Mouse (Mus musculus) yolk sac, embryonic 10.5 days (tissue): ENCODE results near the gene Ppih.

Experiments
- DNase-seq: peaks from one replicate; pipeline ENCODE4 v3.0.0-alpha.2; 2017; ENCODE audit warnings: low spot score

Gene Ppih

DNA sequence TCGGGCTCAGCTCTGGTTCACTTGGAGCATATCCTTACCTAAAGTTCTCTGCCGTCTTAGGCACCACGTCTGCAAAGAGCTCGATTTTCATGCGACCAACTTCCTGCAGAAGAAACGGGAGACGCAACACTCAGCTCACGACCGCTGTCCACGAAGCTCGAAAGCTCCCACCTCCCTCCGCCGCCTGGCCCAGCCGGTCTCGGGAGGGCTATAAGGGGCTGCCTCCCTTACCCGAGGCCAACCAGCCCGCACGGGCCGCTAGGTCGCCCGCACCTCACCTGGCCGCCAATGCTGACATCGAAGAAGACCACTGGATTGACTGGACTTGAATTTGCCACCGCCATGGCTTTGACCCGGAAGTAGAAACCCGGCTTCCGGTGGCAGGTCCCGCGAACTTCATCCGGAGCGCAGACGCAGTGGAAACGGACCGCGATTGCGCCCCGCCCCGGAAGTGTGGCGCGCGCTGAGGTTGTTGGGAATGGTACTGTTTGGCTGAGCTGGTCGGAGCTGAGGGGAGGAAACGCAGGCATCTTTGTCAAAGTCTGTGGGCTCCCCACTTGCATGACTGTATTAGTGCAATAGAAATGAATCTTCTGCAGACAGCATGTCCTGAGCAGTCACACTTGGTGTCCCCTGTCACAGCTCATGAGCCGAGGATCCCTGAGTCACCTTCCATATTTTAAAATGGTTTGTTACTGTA, at the start of gene Ppih:
Gene Ppih (minus strand): TSS at position 416 of the 700 bp plus-strand sequence.
- peak; percentile 94 for DNase-seq

DNA sequence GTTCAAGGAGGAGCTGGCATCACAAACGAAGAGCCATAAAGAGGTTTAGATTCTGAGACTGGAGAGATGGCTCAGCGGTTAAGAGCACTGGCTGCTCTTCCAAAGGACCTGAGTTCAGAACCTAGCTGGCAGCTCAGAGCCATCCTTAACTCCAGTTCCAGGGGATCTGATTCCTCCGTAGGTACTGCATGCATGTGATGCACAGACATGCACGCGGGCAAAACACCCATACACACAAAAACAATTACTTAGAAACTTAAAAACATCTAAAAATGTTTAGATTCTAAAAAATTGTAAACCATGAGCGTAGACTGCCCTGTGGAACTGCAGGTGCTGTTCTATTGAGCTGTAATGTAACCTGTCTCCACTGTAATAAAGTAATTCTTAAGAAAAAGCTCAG, 49.1 kb upstream of the Ppih start:
- DNase-seq, result no peak

DNA sequence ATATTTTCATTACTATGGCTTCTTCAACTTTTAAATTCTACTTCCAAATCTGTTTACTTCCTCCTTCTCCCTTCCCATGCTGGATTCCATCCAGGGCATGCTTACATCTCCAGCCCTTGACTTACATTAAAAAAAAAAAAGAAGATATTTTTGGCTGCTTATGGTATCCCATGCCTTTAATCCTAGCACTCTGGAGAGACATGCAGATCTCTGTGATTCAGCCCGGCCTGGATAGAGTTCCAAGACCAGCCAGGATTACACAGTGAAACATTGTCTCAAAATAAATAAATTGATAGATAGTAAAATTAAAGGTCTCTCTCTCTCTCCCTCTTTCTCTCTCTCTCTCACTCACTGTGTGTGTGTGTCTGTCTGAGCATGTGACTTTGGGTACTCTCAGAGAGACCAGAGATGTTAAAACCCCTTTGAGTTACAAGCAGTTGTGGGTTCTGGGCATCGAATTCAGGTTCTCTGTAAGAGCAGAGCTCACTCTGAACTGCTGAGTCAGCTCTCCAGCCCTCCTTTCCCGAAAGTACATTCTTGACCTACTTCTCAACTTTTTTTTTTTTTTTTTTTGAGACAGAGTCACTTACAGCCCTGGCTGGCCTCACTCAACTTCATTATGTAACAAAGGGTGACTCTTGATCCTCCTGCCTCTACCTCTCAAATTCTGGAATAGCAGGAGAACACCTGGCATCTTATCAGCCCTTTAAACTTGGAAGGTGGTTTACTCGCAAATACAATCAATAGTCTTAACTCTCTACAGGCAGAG, 46.6 kb upstream of the Ppih start:
- DNase-seq, result no peak

DNA sequence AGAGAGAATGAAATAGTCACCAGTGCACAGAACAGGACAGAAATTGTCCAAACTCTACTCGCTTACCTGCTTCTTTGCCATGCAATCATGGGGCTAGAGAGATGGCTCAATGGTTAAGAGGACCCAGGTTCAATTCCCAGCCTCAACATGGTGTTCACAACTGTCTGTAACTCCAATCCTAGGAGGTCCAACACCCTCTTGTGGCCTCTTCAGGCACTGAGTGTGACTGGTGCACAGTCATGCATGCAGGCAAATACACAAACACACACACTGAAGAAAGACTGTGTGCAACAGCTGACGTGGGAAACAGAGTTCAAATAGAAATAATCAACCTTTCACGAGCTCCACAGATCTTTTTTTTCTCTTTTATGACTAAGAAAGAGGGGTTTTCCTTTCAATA, 41.9 kb upstream of the Ppih start:
- DNase-seq, result no peak

DNA sequence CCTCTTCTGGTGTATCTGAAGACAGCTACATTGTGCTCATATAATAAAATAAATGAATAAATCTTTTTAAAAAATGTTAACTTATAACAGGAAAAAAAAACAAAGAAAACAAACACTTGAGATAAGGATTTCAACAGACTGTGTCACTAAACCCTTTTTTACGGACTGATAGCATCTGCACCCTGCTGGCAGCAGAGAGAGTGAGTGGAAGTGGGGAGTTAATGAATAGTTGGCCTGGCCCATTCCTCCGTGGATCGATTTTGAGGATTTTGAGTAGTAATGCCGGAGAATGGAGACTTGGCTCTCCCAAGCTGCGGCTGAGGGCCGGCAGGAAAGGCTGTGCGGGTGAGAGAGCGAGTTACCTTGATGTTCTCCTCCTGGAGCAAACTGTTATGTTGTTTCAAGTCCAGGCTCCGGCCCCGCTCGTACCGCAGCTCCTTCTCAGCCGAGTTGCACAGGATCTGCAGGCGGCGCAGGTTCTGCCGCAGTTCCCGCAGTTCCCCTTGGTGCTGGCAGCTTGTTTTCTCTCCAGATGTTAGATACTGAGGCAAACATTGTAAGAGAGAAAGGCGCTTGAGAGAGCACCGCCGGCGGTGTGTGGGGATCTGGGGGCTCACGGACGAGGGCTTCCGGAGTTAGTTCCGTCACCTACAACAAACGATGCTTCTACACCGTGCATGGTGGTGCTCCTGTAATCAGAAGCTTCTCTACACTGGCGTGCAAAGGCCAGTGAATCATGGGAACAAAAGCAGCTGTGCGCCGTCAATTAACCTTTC, 39.0 kb upstream of the Ppih start:
- DNase-seq, result peak; percentile 30

DNA sequence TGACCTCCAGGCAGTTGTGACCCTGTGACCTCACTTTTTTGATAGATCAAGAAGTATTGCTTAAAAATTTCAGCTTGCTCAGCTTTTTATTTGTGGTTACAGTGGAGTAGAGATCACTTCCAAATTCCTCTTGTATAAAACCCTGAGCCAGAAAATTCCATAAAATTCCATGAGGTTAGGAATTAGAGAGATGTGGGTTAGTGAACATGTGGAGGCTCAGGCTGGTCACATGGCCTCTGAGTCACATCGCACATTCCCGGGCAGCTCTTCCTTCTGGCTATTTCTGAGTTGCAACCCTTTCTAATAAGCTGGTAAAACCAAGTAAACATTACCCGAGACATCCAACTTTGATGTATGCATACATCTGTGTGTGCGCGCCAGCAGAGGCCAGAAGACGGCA, 25.2 kb upstream of the Ppih start:
- no peak for DNase-seq

DNA sequence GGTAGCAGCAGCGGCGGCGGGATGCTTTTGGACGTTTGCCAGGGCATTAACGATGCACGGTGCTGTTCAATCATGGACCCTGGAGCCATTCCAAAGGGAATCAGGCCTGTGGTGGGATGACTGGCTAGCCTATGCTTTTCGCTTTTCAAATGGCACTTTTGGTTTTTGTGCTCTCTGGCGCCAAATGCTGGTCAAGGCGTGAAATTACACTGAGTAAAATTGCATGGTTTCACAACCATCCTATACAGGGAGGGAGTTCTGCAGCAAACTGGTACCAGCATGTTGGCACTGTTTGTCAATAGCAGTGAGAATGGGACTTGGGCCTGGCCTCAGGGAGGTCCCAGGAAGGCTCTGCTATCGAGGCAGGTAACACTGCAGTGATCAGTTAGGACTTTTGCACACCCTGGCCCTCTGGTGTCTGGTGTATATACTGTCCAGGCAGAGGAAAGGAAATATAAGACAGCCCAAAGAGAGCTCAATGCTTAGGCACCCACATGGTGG, 18.6 kb upstream of the Ppih start:
- peak; percentile 26 for DNase-seq

DNA sequence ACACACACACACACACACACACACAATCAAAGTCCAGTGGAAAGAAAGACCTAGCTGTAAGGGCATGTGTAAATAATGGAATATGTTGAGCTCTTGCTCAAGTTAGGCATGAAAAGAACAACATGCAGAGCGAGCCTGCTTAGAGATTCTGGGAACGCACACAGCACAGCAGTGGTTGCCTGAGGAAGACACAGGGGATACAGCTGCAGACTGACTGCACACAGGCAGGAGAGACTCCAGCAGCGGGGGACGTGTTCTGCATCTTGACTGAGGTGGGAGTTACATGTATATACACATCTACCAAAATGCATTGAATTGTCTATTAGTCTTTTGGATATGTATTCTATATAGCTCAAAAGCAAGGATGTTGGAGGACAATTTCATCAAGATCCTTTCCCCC, 18.1 kb upstream of the Ppih start:
- DNase-seq, result no peak

DNA sequence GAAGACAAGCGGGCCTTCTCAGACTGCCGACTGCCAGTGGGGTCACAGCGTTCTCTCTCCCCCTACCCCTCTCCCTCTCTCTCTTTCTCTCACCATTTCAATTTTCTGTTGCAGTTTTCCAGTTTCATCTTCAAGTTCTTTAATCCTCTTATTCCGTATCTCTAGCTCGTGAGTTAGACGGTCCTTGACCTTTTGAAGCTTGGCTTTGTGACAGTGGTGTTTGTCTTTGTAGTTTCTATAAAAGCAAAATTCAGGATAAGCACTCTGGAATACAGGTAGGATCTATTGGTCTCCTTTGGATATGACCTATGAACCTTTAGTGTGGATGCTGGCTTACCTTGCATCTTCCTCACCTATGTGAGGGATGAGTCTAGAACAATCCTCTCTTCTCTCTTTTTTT, 13.1 kb upstream of the Ppih start:
- no peak for DNase-seq

DNA sequence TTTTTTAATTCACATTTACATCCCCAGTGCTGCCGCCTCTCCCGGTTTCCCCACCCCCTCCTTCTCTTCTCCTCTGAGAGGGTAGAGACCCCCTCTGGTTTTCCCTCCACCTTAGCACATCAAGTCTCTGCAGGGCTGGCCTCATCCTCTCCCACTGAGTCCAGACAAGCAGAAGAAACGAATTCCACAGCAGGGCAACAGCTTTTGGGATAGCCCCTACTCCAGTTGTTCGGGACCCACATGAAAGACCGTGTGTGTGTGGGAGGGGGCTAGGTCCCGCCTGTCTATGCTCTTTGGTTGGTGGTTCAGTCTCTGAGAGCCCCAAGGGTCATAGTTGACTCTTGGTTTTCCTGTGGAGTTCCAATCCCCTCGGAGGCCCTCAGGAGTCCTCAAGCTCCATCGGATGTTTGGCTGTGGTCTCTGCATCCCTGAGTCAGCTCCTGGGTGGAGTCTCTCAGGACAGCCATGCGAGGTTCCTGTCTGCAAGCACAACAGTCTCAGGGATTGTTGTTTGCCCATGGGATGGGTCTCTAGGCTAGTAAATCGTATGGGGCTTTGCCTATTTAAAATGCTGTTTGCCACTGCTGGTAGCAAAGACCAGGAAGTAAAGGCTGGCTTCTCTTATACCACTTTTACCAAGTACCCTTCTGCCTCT, 677 bp upstream of the Ppih start:
- no peak for DNase-seq

DNA sequence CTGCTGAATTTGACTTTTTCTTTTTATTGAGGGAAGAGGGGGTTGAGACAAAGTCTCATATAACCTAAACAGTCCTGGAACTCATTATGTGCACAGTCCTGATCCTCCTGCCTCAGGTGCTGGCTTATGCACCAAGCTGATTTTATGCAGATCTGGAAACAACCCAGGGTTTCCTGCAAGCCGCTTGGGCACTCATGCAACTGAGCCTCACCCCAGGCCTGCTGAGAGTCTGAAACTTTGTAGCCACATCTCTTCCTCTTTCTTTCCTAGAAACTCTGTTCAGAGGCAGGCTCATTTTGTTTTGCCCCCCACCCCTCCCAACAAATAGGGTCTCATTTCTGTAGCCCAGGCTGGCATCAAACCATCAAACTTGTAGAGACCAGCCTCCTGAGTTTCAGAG, 6.6 kb downstream of the Ppih start:
- no peak for DNase-seq

DNA sequence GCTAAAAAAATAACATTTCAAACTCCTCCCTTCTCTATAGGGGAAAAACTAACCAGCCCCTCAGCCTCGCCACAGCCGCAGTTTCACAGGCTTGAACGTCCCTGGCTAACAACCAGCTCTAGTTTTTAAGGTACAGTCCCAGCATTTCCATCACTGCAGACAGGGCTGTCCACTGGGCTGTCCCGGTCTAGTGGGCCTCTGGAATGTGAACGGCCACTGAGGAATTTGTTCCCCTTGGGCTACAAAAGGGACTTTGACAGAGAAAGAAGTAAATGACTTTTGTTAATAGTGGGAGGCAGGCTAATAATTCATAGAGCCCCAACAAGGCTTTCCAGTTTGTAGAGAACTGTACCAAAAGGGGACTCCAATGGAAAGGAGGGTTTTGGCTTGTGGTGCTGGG, 14.9 kb downstream of the Ppih start:
- no peak for DNase-seq

DNA sequence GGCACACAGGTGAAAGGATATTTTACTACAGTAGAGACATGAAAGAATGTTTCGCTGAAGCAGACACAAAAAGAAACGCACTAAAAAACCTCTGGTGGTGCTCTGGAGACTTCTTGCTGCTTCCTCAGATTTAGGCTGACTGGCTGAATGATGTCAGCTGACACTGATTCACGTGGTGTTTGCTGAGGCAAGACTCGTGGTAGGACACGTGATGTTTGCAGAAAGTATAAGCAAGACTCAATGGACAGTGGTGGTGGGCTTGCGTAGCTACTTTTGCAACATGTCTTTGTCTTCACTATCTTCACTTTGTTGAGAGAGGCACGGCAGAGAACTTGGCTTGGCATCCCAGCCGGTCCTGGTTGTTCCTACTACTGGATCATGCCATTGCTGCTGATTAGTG, 17.1 kb downstream of the Ppih start:
- no peak for DNase-seq

DNA sequence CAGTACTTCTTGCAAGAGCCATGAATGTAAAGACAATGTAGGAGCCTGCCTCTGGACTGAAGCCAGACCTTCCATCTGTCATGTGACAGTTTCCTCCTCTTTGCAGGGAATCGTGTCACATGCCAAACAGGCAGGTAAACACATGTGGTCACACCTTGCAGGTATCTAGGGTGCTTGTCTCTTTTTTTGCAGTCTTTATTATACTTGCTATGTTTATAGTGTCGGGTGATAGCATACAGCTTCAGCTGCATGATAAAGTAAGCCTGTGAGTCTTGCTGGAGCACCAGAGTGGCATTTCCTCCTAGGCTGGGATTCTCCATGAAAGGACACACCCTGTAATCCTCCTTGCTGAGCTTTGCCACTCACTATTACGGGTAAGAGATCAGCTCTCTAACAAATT, 18.6 kb downstream of the Ppih start:
- DNase-seq, result peak; percentile 24

DNA sequence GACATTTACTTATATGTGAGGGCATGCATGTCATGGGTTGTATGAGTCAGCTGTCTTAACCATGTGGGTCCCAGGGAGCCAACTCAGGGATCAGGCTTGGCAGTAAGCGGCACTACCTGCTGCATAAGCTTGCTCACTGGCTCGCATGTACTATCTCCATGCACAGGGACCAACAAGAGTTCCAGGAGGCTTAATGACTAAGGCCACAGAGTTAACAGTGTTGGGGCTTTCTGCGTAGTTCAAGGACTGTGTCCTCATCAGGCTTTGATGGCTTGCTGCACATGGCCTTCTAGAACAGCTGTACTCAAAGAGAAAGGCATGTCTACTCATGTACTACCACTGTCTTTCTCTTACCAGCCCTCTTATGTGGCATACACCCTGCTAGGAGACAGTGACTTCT, 19.6 kb downstream of the Ppih start:
- no peak for DNase-seq

DNA sequence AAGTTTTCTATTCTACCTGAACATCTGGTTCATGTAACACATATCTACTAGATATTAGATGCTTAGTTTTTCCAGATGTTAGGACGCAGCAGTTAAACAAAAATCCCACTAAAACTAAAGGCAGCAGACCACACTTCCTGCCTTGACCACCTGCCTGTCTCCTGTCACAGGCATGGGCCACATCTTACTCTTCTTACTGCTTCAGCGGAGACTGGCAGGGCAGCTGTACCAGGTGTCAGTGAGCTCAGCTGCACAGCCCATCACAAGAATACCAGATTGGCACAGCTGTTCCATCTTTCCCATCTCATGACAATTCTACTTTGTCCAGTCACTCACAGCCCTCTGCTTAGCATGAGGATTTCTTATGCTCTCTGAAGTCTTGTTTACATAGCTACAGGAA, 23.0 kb downstream of the Ppih start:
- DNase-seq, result no peak

DNA sequence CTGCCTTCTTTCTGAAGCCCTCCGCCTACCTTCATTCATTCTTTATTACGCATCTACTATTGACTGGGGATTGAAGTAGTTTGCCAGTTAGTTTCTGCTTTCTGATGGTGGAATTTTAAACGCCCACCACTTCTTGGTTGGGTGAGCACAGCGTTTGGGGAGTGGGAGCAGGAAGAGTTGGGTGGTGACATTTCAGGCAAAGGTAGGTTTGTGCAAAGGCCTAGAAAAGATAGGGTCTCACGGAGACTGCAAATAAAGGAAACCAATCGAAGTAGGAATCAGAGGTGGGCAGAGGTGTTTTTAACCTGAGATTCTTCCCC, 25.3 kb downstream of the Ppih start:
- peak; percentile 24 for DNase-seq

DNA sequence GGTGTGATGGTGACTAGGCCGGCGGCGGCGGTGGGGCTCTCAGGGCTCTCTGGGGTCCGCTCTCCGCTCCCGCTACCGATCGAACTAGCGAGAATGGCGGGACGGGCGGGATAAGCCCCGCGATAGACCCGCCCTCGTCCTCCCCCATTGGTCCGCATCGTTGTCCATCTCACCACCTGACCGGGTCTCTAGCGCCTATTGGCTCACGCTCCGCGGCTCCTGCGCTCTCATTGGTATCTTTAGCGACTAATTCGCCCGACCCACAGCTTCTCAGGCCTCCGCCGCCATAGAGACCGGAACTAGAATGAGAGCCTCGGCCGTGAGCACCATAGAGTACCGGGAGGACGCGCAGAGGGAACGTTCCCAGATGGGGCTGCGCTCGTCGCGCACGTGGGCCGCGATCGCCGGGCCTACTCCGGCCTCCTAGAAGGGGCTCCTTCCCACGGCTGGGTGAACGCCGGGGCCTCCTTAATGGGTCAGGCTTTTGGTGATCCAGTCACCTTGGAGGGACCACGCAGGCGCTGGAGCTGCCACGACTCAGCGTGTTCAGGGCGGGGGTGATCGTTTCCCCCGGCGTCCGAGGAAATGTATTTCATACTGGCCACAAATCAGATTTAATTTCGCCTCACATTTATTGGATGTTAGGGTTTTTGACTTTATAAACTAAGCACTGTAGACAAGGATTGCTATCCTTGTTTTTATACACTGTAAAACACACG, 25.8 kb downstream of the Ppih start, which contains the start of gene Ybx1:
Gene Ybx1 (minus strand): TSS at position 190 of the 719 bp plus-strand sequence.
- peak; percentile 99 for DNase-seq

DNA sequence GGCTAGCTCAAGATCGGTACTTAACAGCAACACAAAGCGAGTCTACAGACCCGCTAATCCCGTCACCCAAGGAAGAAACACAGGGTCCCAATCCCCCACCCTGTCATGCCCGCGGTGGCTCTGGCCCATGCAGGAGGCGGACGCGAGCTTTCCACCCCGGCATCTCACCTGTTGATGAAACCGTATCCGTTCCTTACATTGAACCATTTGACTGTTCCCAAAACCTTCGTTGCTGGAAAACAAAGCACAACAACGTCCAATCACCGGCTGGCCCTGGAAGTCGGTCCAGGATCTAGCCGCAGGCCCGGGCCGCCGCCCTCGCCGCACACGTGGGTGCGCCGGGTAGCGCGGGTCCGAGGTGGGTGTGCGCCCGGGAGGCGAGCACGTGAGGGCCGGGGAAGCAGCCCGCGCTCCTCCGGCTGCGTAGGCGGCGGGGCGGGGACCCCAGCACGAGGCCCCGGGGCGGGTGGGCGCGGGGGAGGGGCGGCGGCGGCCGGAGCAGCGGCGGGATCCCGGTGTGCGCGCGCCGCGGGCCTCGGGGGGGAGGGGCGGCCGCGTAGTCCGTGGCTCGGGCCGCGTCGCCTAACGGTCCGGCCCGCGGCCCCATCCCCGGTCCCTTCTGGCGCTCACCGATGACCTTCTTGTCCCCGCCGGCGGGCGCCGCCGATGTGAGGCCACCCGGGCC, 26.6 kb downstream of the Ppih start:
- no peak for DNase-seq

DNA sequence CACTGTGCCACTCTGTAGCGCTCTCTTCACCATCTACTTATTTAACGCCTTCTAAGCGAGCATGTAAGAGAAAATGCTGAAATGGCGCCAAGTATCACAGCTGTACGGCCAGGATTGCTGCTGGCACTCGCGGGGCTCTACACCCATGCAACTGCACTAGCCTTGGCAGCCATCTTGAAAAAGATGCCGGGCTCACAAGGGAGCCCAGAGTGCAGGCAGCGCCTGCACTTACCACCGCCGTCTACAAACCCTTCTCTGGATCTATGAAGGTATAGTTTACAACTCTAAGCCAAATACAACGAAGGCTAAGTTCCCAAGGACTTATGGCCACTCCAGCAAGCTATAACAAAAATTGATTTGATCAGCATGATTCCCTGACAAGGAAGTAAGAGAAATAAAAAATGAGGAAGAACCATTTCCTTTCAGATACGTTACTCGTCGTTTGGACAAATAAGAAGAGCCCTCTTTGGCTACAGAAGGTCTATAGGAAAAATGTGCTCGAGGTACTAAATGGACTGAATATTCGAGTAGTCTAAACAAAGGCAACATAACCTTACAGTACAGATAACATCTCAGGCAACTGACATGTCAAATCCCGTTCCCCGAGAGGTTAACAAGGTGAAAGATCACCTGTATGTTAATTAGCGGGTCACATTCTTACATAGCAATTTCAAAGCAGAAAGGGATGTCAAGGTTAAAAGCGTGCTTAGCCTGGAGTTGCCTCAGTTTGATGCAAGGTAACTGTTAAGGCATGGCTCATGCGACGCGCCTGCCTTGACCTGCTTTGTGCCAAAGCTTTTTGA, 27.4 kb downstream of the Ppih start:
- DNase-seq, result peak; percentile 35
